Comparison of ENCODE assay signal across 15 mouse cellular contexts in the genomic region with DNA sequence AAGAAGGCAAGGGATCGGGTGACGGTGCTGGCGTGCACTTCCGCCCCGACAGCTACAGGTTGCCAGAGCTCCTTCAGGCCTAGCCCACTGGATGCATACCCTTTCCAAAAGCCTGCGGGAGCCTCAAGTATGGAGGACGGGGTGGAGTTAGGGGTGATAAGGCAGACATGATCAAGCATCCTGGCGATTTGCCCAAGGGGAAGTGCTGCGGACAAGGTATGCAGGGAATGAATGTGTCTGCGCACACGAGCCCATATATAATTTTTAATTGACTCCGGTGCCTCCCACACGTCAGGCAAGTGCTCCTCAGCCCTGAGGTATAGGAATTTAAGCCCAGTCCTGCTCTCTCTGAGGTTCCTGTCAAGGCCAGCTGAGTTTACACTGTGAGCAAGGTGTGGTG. TPM values are rescaled to one million over a fixed set of nuclear protein-coding genes. Genes with fewer than 3 reads are reported as not detected.
DNase-seq lines count a peak whose midpoint lies in the region; ATAC-seq and TF ChIP-seq lines count a peak whose summit lies in the region.
"Had no signal": no experiment of that assay in that cellular context is flagged by ENCODE, and none has a peak within 500 bp of the region (broad histone marks: within the 10 kb centered on the region; RNA-seq: fewer than 3 reads in every experiment).

No protein-coding gene starts in this region.

- peaks cover 27% of the 10 kb centered on the region for H3K4me1 ChIP-seq in heart, embryonic 13.5 days
- 0 out of 2 replicates have a peak, but pooled peaks cover 4% of the 10 kb centered on the region for H3K4me1 ChIP-seq in kidney, postnatal 0 days (replicated peaks; ENCODE audit: insufficient read depth, low read length)
- H3K4me1 ChIP-seq in hindbrain, embryonic 16.5 days (ENCODE audit: control insufficient read depth, insufficient read depth, low read depth, low read length), result peaks cover 3% of the 10 kb centered on the region

- peak; percentile 6; the same call in 1 of the 2 replicates for ATAC-seq in heart, embryonic 13.5 days (ENCODE audit: extremely low read depth, insufficient number of reproducible peaks, low FRiP score, low TSS enrichment)
- peak; percentile 29; the same call in 1 of the 2 replicates for ATAC-seq in kidney, postnatal 0 days (replicated peaks; ENCODE audit: low FRiP score, low read depth)
- no peak for ATAC-seq in hindbrain, embryonic 16.5 days

- peak overlapping the region; percentile 59 for H3K4me2 ChIP-seq in heart, embryonic 13.5 days
- peak overlapping the region; percentile 48 for H3K4me2 ChIP-seq in kidney, postnatal 0 days (ENCODE audit: low read length)
- H3K4me2 ChIP-seq in hindbrain, embryonic 16.5 days (ENCODE audit: low read length), result no peak overlapping the region
- H3K4me2 ChIP-seq: neural tube, embryonic 15.5 days had no signal

- TF ChIP-seq CTCF in kidney, postnatal 0 days (IDR thresholded peaks at IDR 0.05; ENCODE audit: low read depth), result no peak

- no peaks in the 10 kb centered on the region for H3K9me3 ChIP-seq in heart, embryonic 13.5 days
- no peaks in the 10 kb centered on the region for H3K9me3 ChIP-seq in kidney, postnatal 0 days (replicated peaks; ENCODE audit: low read length)
- no peaks in the 10 kb centered on the region for H3K9me3 ChIP-seq in hindbrain, embryonic 16.5 days (ENCODE audit: control insufficient read depth, low read length)
- H3K9me3 ChIP-seq: midbrain, embryonic 10.5 days; neural tube, embryonic 15.5 days had no signal

- intact Hi-C loops in heart, postnatal 25 days (cut with DNase I), result loop anchor here (10.0 kb wide), 1 partner anchor 340 kb away; no protein-coding TSS in a partner anchor

- no peaks in the 10 kb centered on the region for H3K27me3 ChIP-seq in heart, embryonic 13.5 days (replicated peaks)
- no peaks in the 10 kb centered on the region for H3K27me3 ChIP-seq in kidney, postnatal 0 days (ENCODE audit: insufficient read depth, low read length)
- H3K27me3 ChIP-seq in hindbrain, embryonic 16.5 days (replicated peaks; ENCODE audit: control insufficient read depth, insufficient read depth, low read length), result no peaks in the 10 kb centered on the region
- H3K27me3 ChIP-seq: neural tube, embryonic 15.5 days had no signal

- H3K4me3 ChIP-seq in heart, embryonic 13.5 days, result peak overlapping the region; percentile 11; the same call in 1 of the 2 replicates
- peak overlapping the region; percentile 9; the same call in 1 of the 2 replicates for H3K4me3 ChIP-seq in kidney, postnatal 0 days (replicated peaks; ENCODE audit: low read depth, low read length)
- no peak overlapping the region for H3K4me3 ChIP-seq in hindbrain, embryonic 16.5 days (ENCODE audit: low read length)
- H3K4me3 ChIP-seq: layer of hippocampus, adult 2 months; midbrain, embryonic 10.5 days; neural tube, embryonic 15.5 days had no signal

- no peaks in the 10 kb centered on the region for H3K36me3 ChIP-seq in heart, embryonic 13.5 days
- H3K36me3 ChIP-seq in kidney, postnatal 0 days (ENCODE audit: insufficient read depth, low read length), result no peaks in the 10 kb centered on the region
- no peaks in the 10 kb centered on the region for H3K36me3 ChIP-seq in hindbrain, embryonic 16.5 days (ENCODE audit: control insufficient read depth, insufficient read depth, low read length)
- H3K36me3 ChIP-seq: midbrain, embryonic 10.5 days; neural tube, embryonic 15.5 days had no signal

- 25% methylated on average over 13 of the region's 13 CpGs for WGBS in heart, embryonic 13.5 days
- WGBS in kidney, postnatal 0 days, result 13% methylated on average over 13 of the region's 13 CpGs
- WGBS in hindbrain, embryonic 16.5 days, result 77% methylated on average over 13 of the region's 13 CpGs

- peak overlapping the region; percentile 70 for H3K27ac ChIP-seq in heart, embryonic 13.5 days (replicated peaks)
- H3K27ac ChIP-seq in kidney, postnatal 0 days, result peak overlapping the region; percentile 51; the same call in 1 of the 2 replicates
- H3K27ac ChIP-seq in hindbrain, embryonic 16.5 days (ENCODE audit: low read depth, low read length), result no peak overlapping the region
- H3K27ac ChIP-seq: layer of hippocampus, adult 2 months; midbrain, embryonic 10.5 days; neural tube, embryonic 15.5 days had no signal

- H3K9ac ChIP-seq in heart, embryonic 13.5 days, result peak overlapping the region; percentile 47; the same call in 1 of the 2 replicates
- no peak overlapping the region; the same call in 1 of the 2 replicates for H3K9ac ChIP-seq in kidney, postnatal 0 days (ENCODE audit: low read depth, low read length)
- no peak overlapping the region for H3K9ac ChIP-seq in hindbrain, embryonic 16.5 days (ENCODE audit: low read depth, low read length)
- H3K9ac ChIP-seq: neural tube, embryonic 15.5 days had no signal

- no peak for DNase-seq in heart, postnatal 25 days (ENCODE audit: low spot score)
- DNase-seq in ZHBTc4 (ENCODE audit: low read depth, low spot score), result peak; percentile 47
- DNase-seq in kidney, postnatal 0 days (ENCODE audit: low spot score), result peak; percentile 77
- DNase-seq in lung, postnatal 10 days, result peak; percentile 45
- no peak for DNase-seq in gastrocnemius, adult 18-20 months (ENCODE audit: low spot score)
- DNase-seq in cerebellum, postnatal 4 days (ENCODE audit: low spot score in 2 of 2), result no peak
- DNase-seq: adrenal gland, adult 8-10 months; gastrocnemius, postnatal 10 days; spleen, adult 18-20 months had no signal

RNA-seq across cellular contexts. Expression of gene Aqp7, which starts 7.2 kb away (rescaled TPM):
- polyA plus RNA-seq in heart, embryonic 13.5 days (2015; fragmentation: Nextera tagmentation; extraction: Ambion mirVana), result not detected in 2 replicates
- total RNA-seq in heart, postnatal 25 days (2021), result 10 to 100 TPM; 31.8 to 33.7 TPM
- polyA plus RNA-seq in kidney, postnatal 0 days (2015; fragmentation: Nextera tagmentation; extraction: Ambion mirVana), result 3.0 and 4.4 TPM in 2 replicates
- polyA plus RNA-seq in hindbrain, embryonic 16.5 days (2015; fragmentation: Nextera tagmentation; extraction: Ambion mirVana), result 0.07 TPM in 1 of 2 replicates, not detected in the other
- 10 to 100 TPM in 1 of 2 experiments, 1 to 10 TPM in 1; 6.4 to 10.6 TPM for total RNA-seq in gastrocnemius, adult 18-20 months (2021)
- polyA plus RNA-seq: cortical plate, adult 2 months; neural tube, embryonic 15.5 days had no signal

RNA-seq across cellular contexts. Expression of gene Aqp3, which starts 42.9 kb away (rescaled TPM):
- 0.87 and 1.2 TPM in 2 replicates for polyA plus RNA-seq in heart, embryonic 13.5 days (2015; fragmentation: Nextera tagmentation; extraction: Ambion mirVana)
- not detected for total RNA-seq in heart, postnatal 25 days (2021)
- 87.4 and 102 TPM in 2 replicates for polyA plus RNA-seq in kidney, postnatal 0 days (2015; fragmentation: Nextera tagmentation; extraction: Ambion mirVana)
- 0.16 TPM in 1 of 2 replicates, not detected in the other for polyA plus RNA-seq in hindbrain, embryonic 16.5 days (2015; fragmentation: Nextera tagmentation; extraction: Ambion mirVana)
- total RNA-seq in gastrocnemius, adult 18-20 months (2021), result not detected
- total RNA-seq: gastrocnemius, postnatal 10 days; layer of hippocampus, adult 2 months had no signal
- polyA plus RNA-seq: cortical plate, adult 2 months; neural tube, embryonic 15.5 days had no signal

Comparison
In these comparisons a context has a peak if more than half of its experiments do, and no peak if none do; other contexts are left out.
1. DNase-seq: peak in ZHBTc4 (single experiment), kidney, postnatal 0 days (single experiment) and lung, postnatal 10 days (single experiment); none in heart, postnatal 25 days (single experiment), gastrocnemius, adult 18-20 months (single experiment) and cerebellum, postnatal 4 days (0 of 2).
2. RNA of gene Aqp3, which starts 42.9 kb away (polyA plus RNA-seq): 87.4 to 102 TPM in kidney, postnatal 0 days; 0.87 to 1.2 TPM in heart, embryonic 13.5 days and 0.16 TPM in hindbrain, embryonic 16.5 days; every median in the first group is over 10 times any median in the second.